Mouse (Mus musculus) limb, embryonic 14.5 days (tissue): ENCODE data around the gene Ankrd24. TPM values are rescaled to one million over a fixed set of nuclear protein-coding genes. Genes with fewer than 3 reads are reported as not detected.

Source experiments
- ATAC-seq: fragments of 200-750 bp; cut with Nextera tagmentation; 2 replicates; pipeline ENCODE4 v1.8.0; 2017; ENCODE audit warnings: low read depth, moderate number of reproducible peaks, moderate TSS enrichment; ENCODE audit not compliant: low FRiP score
- DNase-seq: peaks from one replicate; pipeline ENCODE4 v3.0.0-alpha.2; 2015; ENCODE audit warnings: low spot score
- H3K27ac ChIP-seq: fragments of 300-500 bp; sonication (generic); replicated peaks from 2 replicates; pipeline ENCODE4 v1.5.1; 2014; ENCODE audit warnings: low read depth, mild to moderate bottlenecking, low read length, moderate library complexity, mixed read lengths
- H3K27me3 ChIP-seq: fragments of 300-500 bp; sonication (generic); 2 replicates; pipeline ENCODE4 v1.6.1; 2014; ENCODE audit warnings: low read length, mixed read lengths; ENCODE audit not compliant: control insufficient read depth, insufficient read depth
- H3K36me3 ChIP-seq: fragments of 300-500 bp; sonication (generic); 2 replicates; pipeline ENCODE4 v1.6.1; 2014; ENCODE audit warnings: mild to moderate bottlenecking, low read length, moderate library complexity, mixed read lengths; ENCODE audit not compliant: control insufficient read depth, insufficient read depth
- H3K4me1 ChIP-seq: fragments of 300-500 bp; sonication (generic); 2 replicates; pipeline ENCODE4 v1.6.1; 2014; ENCODE audit warnings: antibody characterized with exemption, low read length, mixed read lengths; ENCODE audit not compliant: control insufficient read depth, insufficient read depth
- H3K4me2 ChIP-seq: fragments of 300-500 bp; sonication (generic); replicated peaks from 2 replicates; pipeline ENCODE4 v1.6.1; 2014; ENCODE audit warnings: low read depth, mild to moderate bottlenecking, low read length, moderate library complexity; ENCODE audit not compliant: severe bottlenecking
- H3K4me3 ChIP-seq: fragments of 300-500 bp; sonication (generic); replicated peaks from 2 replicates; pipeline ENCODE4 v1.5.1; 2014; ENCODE audit warnings: low read length
- H3K9ac ChIP-seq: fragments of 300-500 bp; sonication (generic); 2 replicates; pipeline ENCODE4 v1.6.1; 2014; ENCODE audit warnings: mild to moderate bottlenecking, low read depth, low read length, moderate library complexity; ENCODE audit not compliant: severe bottlenecking
- H3K9me3 ChIP-seq: fragments of 300-500 bp; sonication (generic); 2 replicates; pipeline ENCODE4 v1.6.1; 2016; ENCODE audit warnings: low read length; ENCODE audit not compliant: control insufficient read depth
- POLR2A ChIP-seq: fragments of 200-500 bp; IDR thresholded peaks from 2 replicates; pipeline ENCODE4 v1.8.0; 2012; ENCODE audit warnings: inconsistent platforms, mild to moderate bottlenecking, moderate library complexity, borderline replicate concordance; ENCODE audit not compliant: insufficient read depth, insufficient read length; ENCODE audit errors: extremely low read depth
- WGBS: fragments of 180-500 bp; shearing (Covaris S2); extraction: QIAGEN DNeasy Blood & Tissue Kit; methylation state at CpG from one replicate; pipeline ENCODE4 v1.1.7; 2014; 5-methylcytosine and 5-hydroxymethylcytosine counted together
- polyA plus RNA-seq, 2 experiments: library from polyadenylated mRNA; depleted of rRNA in 1 of 2; stranded (reverse) in 1 of 2; unstranded in 1 of 2; fragments of >200 nt; fragmentation: Nextera tagmentation in 1 of 2; extraction: Ambion mirVana in 1 of 2; gene quantifications; 2 replicates each; pipeline versions ENCODE4 v1.2.1 to v1.2.3; 2012 to 2014

Gene Ankrd24
- polyA plus RNA-seq, 2 experiments: 5.3 to 79.9 TPM

- Histone ChIP-seq H3K4me2 (no peak overlapping the region), H3K4me3 (no peak overlapping the region), H3K9ac (no peak overlapping the region), H3K27me3 (no peaks in the 10 kb centered on the region), H3K27ac (no peak overlapping the region), H3K36me3 (no peaks in the 10 kb centered on the region), H3K9me3 (no peaks in the 10 kb centered on the region), H3K4me1 (peaks cover 13% of the 10 kb centered on the region)
- TF ChIP-seq POLR2A: no peak
- no peak for ATAC-seq
- no peak for DNase-seq
- WGBS: 95% methylated on average over 2 of the region's 2 CpGs
Measured at GRCm38 (mm10) chr10:81641566-81641965, 13.2 kb downstream of the Ankrd24 start.

- peak overlapping the region; percentile 84 for H3K4me2 ChIP-seq
- no peak for ATAC-seq
- H3K4me1 ChIP-seq: peaks cover 13% of the 10 kb centered on the region
- H3K9me3 ChIP-seq: no peaks in the 10 kb centered on the region
- peak overlapping the region; percentile 78 for H3K4me3 ChIP-seq
- DNase-seq: no peak
- no peak for TF ChIP-seq POLR2A
- H3K36me3 ChIP-seq: no peaks in the 10 kb centered on the region
- WGBS: 76% methylated on average over 8 of the region's 8 CpGs
- no peak overlapping the region for H3K27ac ChIP-seq
- H3K9ac ChIP-seq: peak overlapping the region; percentile 89; the same call in 1 of the 2 replicates
- H3K27me3 ChIP-seq: no peaks in the 10 kb centered on the region
Measured at GRCm38 (mm10) chr10:81641978-81642647, 13.8 kb downstream of the Ankrd24 start.

GRCm38 (mm10) chr10:81642648-81643448 lies 14.5 kb downstream of the Ankrd24 start:
- H3K9ac ChIP-seq: peak overlapping the region; percentile 89
- no peak for TF ChIP-seq POLR2A
- H3K27me3 ChIP-seq: no peaks in the 10 kb centered on the region
- H3K4me2 ChIP-seq: peak overlapping the region; percentile 84
- no peaks in the 10 kb centered on the region for H3K9me3 ChIP-seq
- peak overlapping the region; percentile 93 for H3K27ac ChIP-seq
- H3K4me3 ChIP-seq: peak overlapping the region; percentile 78
- ATAC-seq (no peak), DNase-seq (no peak)
- 18% methylated on average over 24 of the region's 24 CpGs for WGBS
- H3K4me1 ChIP-seq: peaks cover 13% of the 10 kb centered on the region
- H3K36me3 ChIP-seq: no peaks in the 10 kb centered on the region

DNA sequence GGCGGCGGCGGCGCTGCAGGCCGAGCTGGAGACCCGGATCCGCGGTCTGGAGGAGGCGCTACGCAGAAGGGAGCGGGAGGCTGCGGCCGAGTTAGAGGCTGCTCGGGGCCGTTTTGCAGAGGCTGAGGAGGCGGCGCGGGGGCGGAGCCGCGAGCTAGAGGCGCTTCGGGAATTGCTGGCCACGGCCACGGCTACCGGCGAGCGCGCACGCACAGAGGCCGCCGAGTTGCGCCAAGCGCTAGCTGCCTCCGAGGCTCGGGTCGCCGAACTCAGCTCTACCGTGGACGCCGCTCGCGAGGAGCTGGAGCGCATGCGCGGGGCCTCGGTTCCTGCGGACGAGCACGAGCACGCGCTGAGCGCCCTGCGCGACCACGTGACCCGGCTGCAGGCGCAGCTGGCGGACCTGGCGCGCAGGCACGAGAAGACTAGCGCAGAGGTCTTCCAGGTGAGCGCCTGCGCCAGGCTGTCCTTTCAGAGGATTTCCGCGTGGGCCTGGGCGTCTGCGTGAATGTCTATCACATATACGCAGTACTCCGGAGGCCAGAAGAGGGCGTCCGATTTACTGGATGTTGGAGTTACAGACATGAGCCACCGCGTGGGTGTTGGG lies 15.2 kb downstream of the Ankrd24 start:
- ATAC-seq (peak; percentile 93), DNase-seq (peak; percentile 95)
- under 1% methylated on average over 68 of the region's 75 CpGs for WGBS
- H3K27ac ChIP-seq: peak overlapping the region; percentile 93
- peak overlapping the region; percentile 84 for H3K4me2 ChIP-seq
- no peaks in the 10 kb centered on the region for H3K36me3 ChIP-seq
- no peaks in the 10 kb centered on the region for H3K9me3 ChIP-seq
- peak overlapping the region; percentile 89 for H3K9ac ChIP-seq
- peaks cover 13% of the 10 kb centered on the region for H3K4me1 ChIP-seq
- no peaks in the 10 kb centered on the region for H3K27me3 ChIP-seq
- 0 out of 2 replicates have a peak, but pooled peaks have one; percentile 57 for TF ChIP-seq POLR2A
- peak overlapping the region; percentile 78 for H3K4me3 ChIP-seq

GRCm38 (mm10) chr10:81644162-81644561 lies 15.8 kb downstream of the Ankrd24 start:
- Histone ChIP-seq H3K4me2 (peak overlapping the region; percentile 84), H3K9ac (peak overlapping the region; percentile 89; the same call in 1 of the 2 replicates), H3K27me3 (no peaks in the 10 kb centered on the region), H3K9me3 (no peaks in the 10 kb centered on the region), H3K36me3 (no peaks in the 10 kb centered on the region), H3K4me3 (peak overlapping the region; percentile 78), H3K4me1 (peaks cover 13% of the 10 kb centered on the region), H3K27ac (peak overlapping the region; percentile 93)
- no peak for TF ChIP-seq POLR2A
- ATAC-seq: no peak
- WGBS: 58% methylated on average over 2 of the region's 2 CpGs
- DNase-seq: no peak
